Comparison of ENCODE assay signal across 19 mouse cellular contexts in the genomic region with DNA sequence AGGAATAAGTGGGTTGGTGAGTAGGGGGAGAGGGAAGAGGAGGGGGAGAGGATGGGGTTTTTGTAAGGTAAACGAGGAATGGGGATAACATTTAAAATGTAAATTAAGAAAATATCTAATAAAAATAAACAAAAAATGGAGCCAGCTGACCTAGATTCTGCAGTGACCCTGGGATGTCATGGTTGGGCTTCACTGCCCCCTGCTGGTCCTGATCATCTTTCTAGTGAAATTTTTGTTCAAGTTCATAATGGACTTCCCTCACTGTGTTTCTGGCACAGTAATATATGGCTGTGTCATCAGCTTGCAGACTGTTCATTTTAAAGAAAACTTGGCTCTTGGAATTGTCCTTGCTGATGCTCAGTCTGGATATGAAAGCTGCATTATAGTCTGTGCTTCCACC. TPM values are rescaled to one million over a fixed set of nuclear protein-coding genes. Genes with fewer than 3 reads are reported as not detected.
DNase-seq lines count a peak whose midpoint lies in the region; TF ChIP-seq lines count a peak whose summit lies in the region.
"Had no signal": no experiment of that assay in that cellular context is flagged by ENCODE, and none has a peak within 500 bp of the region (broad histone marks: within the 10 kb centered on the region; RNA-seq: fewer than 3 reads in every experiment).

No protein-coding gene starts in this region.

- WGBS in lung, adult 2 months, result 33% methylated on average over 1 of the region's 1 CpGs

- no peaks in the 10 kb centered on the region for H3K36me3 ChIP-seq in splenic B cell, adult 2 months (ENCODE audit: control insufficient read depth, insufficient read depth, low read length, poor library complexity, severe bottlenecking)
- H3K36me3 ChIP-seq: midbrain, embryonic 12.5 days had no signal

- peak; percentile 31 for TF ChIP-seq CTCF in layer of hippocampus, adult 2 months (conservative IDR thresholded peaks at IDR 0.05)
- TF ChIP-seq CTCF in lung, adult 2 months (IDR thresholded peaks at IDR 0.05; ENCODE audit: insufficient read depth, low read length), result no peak

- no peak for TF ChIP-seq POLR2A in lung, adult 2 months (IDR thresholded peaks at IDR 0.05; ENCODE audit: borderline replicate concordance, extremely low read depth, low read depth, low read length)

- no peak overlapping the region for H3K27ac ChIP-seq in layer of hippocampus, adult 2 months
- H3K27ac ChIP-seq: midbrain, embryonic 12.5 days had no signal

- no peak overlapping the region for H3K4me3 ChIP-seq in layer of hippocampus, adult 2 months
- no peak overlapping the region for H3K4me3 ChIP-seq in lung, adult 2 months (replicated peaks; ENCODE audit: extremely low read depth, low read depth, low read length)
- H3K4me3 ChIP-seq: midbrain, embryonic 12.5 days had no signal

- no peak for DNase-seq in layer of hippocampus, adult 2 months (ENCODE audit: low spot score in 2 of 2)
- no peak for DNase-seq in layer of hippocampus, postnatal 14 days (ENCODE audit: low spot score in 2 of 2)
- peak; percentile 5 for DNase-seq in CD4-positive helper T cell, adult 2 months (ENCODE audit: low read depth, low spot score)
- DNase-seq in adrenal gland, adult 2 months, result peak; percentile 9
- DNase-seq in splenic B cell, adult 2 months (ENCODE audit: low read depth, low spot score), result peak; percentile 54
- no peak for DNase-seq in adipocyte (ENCODE audit: low spot score)
- DNase-seq in lung, adult 2 months, result no peak
- DNase-seq: cerebellum, postnatal 25 days; heart, postnatal 36 days; kidney, postnatal 14 days had no signal

- H3K27me3 ChIP-seq in splenic B cell, adult 2 months (ENCODE audit: control insufficient read depth, insufficient read depth, low read length, poor library complexity, severe bottlenecking), result no peaks in the 10 kb centered on the region
- H3K27me3 ChIP-seq: midbrain, embryonic 12.5 days had no signal

- H3K4me1 ChIP-seq in lung, adult 2 months (ENCODE audit: control insufficient read depth, insufficient read depth, low read length), result no peaks in the 10 kb centered on the region
- H3K4me1 ChIP-seq: midbrain, embryonic 12.5 days had no signal

RNA-seq across cellular contexts. Expression of a gene that starts 44.3 kb away (rescaled TPM):
- total RNA-seq in layer of hippocampus, adult 2 months (2021), result not detected
- total RNA-seq in layer of hippocampus, postnatal 14 days (2021), result not detected
- total RNA-seq in adrenal gland, adult 2 months (2021), result not detected
- polyA plus RNA-seq in adrenal gland, adult 2 months (2012; rRNA removed), result not detected in 2 replicates
- not detected in 2 replicates for polyA plus RNA-seq in lung, adult 2 months (2012; rRNA removed)
- total RNA-seq: heart, postnatal 36 days; layer of hippocampus, postnatal 10 days; left cerebral cortex, postnatal 25 days; liver, adult 2 months; MEL had no signal
- polyA plus RNA-seq: activated CD4-positive, CD25-positive, alpha-beta regulatory T cell, adult 4 months; embryonic facial prominence, embryonic 11.5 days; heart, embryonic 11.5 days; liver, adult 2 months; lung, postnatal 0 days; midbrain, embryonic 12.5 days had no signal

Comparison
In these comparisons a context has a peak if more than half of its experiments do, and no peak if none do; other contexts are left out.
1. DNase-seq: peak in CD4-positive helper T cell, adult 2 months (single experiment), adrenal gland, adult 2 months (single experiment) and splenic B cell, adult 2 months (single experiment); none in layer of hippocampus, adult 2 months (0 of 2), layer of hippocampus, postnatal 14 days (0 of 2), adipocyte (single experiment) and lung, adult 2 months (single experiment).